ENCODE assay signal across 7 mouse cellular contexts in the genomic region with DNA sequence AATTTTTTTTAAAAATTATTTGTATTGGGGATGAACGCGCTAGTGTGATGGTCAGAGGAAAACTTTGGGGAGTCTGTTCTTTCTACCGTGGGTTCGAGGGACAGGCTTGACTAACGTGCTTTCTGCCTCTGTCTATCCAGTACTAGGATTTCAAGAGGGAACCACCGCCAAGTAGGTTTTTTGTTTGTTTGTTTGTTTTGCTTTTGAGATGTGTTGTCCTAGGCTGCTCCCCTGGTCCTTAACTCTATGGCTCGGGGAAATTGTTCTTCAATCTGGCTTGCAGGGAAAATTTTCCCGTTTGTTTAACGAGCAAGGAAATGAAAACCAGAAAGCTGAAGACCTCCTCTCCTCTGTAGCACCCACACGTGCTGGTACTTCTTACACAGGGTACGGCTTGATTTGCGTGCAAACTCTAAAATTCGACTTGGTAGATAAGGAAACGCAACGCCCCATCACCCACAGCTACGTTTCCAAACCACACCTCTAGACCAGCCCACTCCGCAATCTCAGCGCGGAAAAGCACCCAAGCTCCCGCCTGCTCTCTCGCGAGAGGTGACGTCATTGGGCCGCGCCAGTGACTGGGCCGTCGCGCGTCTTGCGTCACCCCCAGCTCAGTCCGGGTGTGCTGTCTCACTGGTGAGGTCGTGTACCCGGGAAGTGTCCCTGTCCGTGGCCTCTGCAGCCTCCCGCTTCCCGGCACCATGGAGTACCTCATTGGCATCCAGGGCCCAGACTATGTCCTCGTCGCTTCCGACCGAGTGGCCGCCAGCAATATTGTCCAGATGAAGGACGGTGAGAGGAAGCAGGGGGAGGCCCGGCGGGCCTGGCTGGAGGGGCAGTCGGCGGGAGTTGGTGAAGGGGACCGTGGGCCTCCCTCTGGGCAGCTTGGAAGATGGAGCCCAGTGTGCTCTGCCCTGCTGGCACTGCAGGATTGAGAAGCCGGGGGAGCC. TPM values are rescaled to one million over a fixed set of nuclear protein-coding genes. Genes with fewer than 3 reads are reported as not detected.
DNase-seq lines count a peak whose midpoint lies in the region; ATAC-seq lines count a peak whose summit lies in the region.

TSS of gene Psmb2 (plus strand) at position 577 of the 950 bp plus-strand sequence.

- peak within 1 kb of the TSS; percentile 76 for H3K4me2 ChIP-seq in embryonic facial prominence, embryonic 11.5 days (ENCODE audit: low read depth, low read length)
- peak within 1 kb of the TSS; percentile 96 for H3K4me2 ChIP-seq in midbrain, embryonic 13.5 days (replicated peaks)

- H3K4me1 ChIP-seq in embryonic facial prominence, embryonic 11.5 days (ENCODE audit: control insufficient read depth, insufficient read depth, low read length) = no peaks in the 10 kb centered on the region
- H3K4me1 ChIP-seq in limb, embryonic 10.5 days = peaks cover 10% of the 10 kb centered on the region
- H3K4me1 ChIP-seq in midbrain, embryonic 13.5 days (replicated peaks) = peaks cover 23% of the 10 kb centered on the region

- ATAC-seq in embryonic facial prominence, embryonic 11.5 days (replicated peaks; ENCODE audit: insufficient number of reproducible peaks, low FRiP score, low TSS enrichment, low read depth) = peak; percentile 97
- ATAC-seq in granulocyte monocyte progenitor cell, adult 5-6 weeks (replicated peaks; ENCODE audit: poor library complexity, severe bottlenecking) = peak; percentile 99
- ATAC-seq in midbrain, embryonic 13.5 days = peak; percentile 97

- H3K9ac ChIP-seq in embryonic facial prominence, embryonic 11.5 days (replicated peaks; ENCODE audit: low read length) = peak within 1 kb of the TSS; percentile 95
- peak within 1 kb of the TSS; percentile 98 for H3K9ac ChIP-seq in midbrain, embryonic 13.5 days (replicated peaks)

- H3K27me3 ChIP-seq in embryonic facial prominence, embryonic 11.5 days (ENCODE audit: control insufficient read depth, insufficient read depth, low read length) = no peaks in the 10 kb centered on the region
- no peaks in the 10 kb centered on the region for H3K27me3 ChIP-seq in limb, embryonic 10.5 days (ENCODE audit: low read depth, poor library complexity, severe bottlenecking)
- peaks cover 15% of the 10 kb centered on the region for H3K27me3 ChIP-seq in midbrain, embryonic 13.5 days

- WGBS in embryonic facial prominence, embryonic 11.5 days = 3% methylated on average over 48 of the region's 48 CpGs
- WGBS in limb, embryonic 10.5 days = 4% methylated on average over 48 of the region's 48 CpGs
- 3% methylated on average over 48 of the region's 48 CpGs for WGBS in midbrain, embryonic 13.5 days

- H3K27ac ChIP-seq in embryonic facial prominence, embryonic 11.5 days (replicated peaks; ENCODE audit: low read depth, low read length) = 0 out of 2 replicates have a peak within 1 kb of the TSS, but pooled peaks have one; percentile 3
- H3K27ac ChIP-seq in limb, embryonic 10.5 days = peak within 1 kb of the TSS; percentile 89
- H3K27ac ChIP-seq in midbrain, embryonic 13.5 days = peak within 1 kb of the TSS; percentile 82

- H3K4me3 ChIP-seq in embryonic facial prominence, embryonic 11.5 days (ENCODE audit: low read depth, low read length) = peak within 1 kb of the TSS; percentile 100
- H3K4me3 ChIP-seq in limb, embryonic 10.5 days = peak within 1 kb of the TSS; percentile 95
- peak within 1 kb of the TSS; percentile 99 for H3K4me3 ChIP-seq in midbrain, embryonic 13.5 days (replicated peaks)

- H3K36me3 ChIP-seq in embryonic facial prominence, embryonic 11.5 days (replicated peaks; ENCODE audit: control insufficient read depth, insufficient read depth, low read depth, low read length) = no peaks in the 10 kb centered on the region
- H3K36me3 ChIP-seq in limb, embryonic 10.5 days = peaks cover 10% of the 10 kb centered on the region; the same call in 1 of the 2 replicates
- no peaks in the 10 kb centered on the region for H3K36me3 ChIP-seq in midbrain, embryonic 13.5 days

- no peaks in the 10 kb centered on the region for H3K9me3 ChIP-seq in embryonic facial prominence, embryonic 11.5 days (replicated peaks; ENCODE audit: control insufficient read depth, low read length)
- no peaks in the 10 kb centered on the region for H3K9me3 ChIP-seq in limb, embryonic 10.5 days (replicated peaks)
- no peaks in the 10 kb centered on the region for H3K9me3 ChIP-seq in midbrain, embryonic 13.5 days

- peak; percentile 99 for DNase-seq in adrenal gland, postnatal 14 days
- peak; percentile 98 for DNase-seq in embryonic facial prominence, embryonic 11.5 days (ENCODE audit: low spot score)
- DNase-seq in kidney, adult 11 months = peak; percentile 95
- DNase-seq in limb, embryonic 10.5 days (ENCODE audit: low spot score) = peak; percentile 100
- peak; percentile 98 for DNase-seq in spleen, adult 12 weeks (ENCODE audit: low spot score)

RNA-seq across cellular contexts. Expression of gene Psmb2, which starts in this region (rescaled TPM):
- total RNA-seq in adrenal gland, postnatal 14 days (2021) = 184 and 190 TPM in 2 replicates
- 562 and 576 TPM in 2 replicates for polyA plus RNA-seq in embryonic facial prominence, embryonic 11.5 days (2014; fragmentation: Nextera tagmentation; extraction: Ambion mirVana)
- 295 and 328 TPM in 2 replicates for total RNA-seq in granulocyte monocyte progenitor cell, adult 5-6 weeks (2014; fragmentation: Nextera tagmentation)
- total RNA-seq in granulocyte monocyte progenitor cell, adult 5-6 weeks (2017) = 102 and 140 TPM in 2 replicates
- polyA plus RNA-seq in limb, embryonic 10.5 days (2016; fragmentation: Nextera tagmentation; extraction: Ambion mirVana) = 593 TPM in 2 replicates
- 470 and 496 TPM in 2 replicates for polyA plus RNA-seq in midbrain, embryonic 13.5 days (2015; fragmentation: Nextera tagmentation; extraction: Ambion mirVana)

Comparison
In these comparisons a context has a peak if more than half of its experiments do, and no peak if none do; other contexts are left out.
1. Peak in every context shown above with its lines: DNase-seq, ATAC-seq, H3K4me3 ChIP-seq and H3K27ac ChIP-seq.
2. H3K27ac ChIP-seq: peak in every context shown above with its lines; median percentile 89 in limb, embryonic 10.5 days; 82 in midbrain, embryonic 13.5 days; 3 in embryonic facial prominence, embryonic 11.5 days.